Mouse (Mus musculus) liver, postnatal 0 days (tissue): ENCODE results near the gene Hoxc11. TPM values are rescaled to one million over a fixed set of nuclear protein-coding genes. Genes with fewer than 3 reads are reported as not detected.

Source experiments
- ATAC-seq: fragments of 200-750 bp; cut with Nextera tagmentation; 2 replicates; pipeline ENCODE4 v1.8.0; 2017; ENCODE audit warnings: mild to moderate bottlenecking, moderate library complexity
- DNase-seq: peaks from one replicate; pipeline ENCODE4 v3.0.0-alpha.2; 2016
- H3K27ac ChIP-seq: fragments of 300-500 bp; sonication (generic); 2 replicates; pipeline ENCODE4 v1.5.1; 2014; ENCODE audit warnings: antibody characterized with exemption, moderate library complexity, mild to moderate bottlenecking, low read depth
- H3K27me3 ChIP-seq: fragments of 300-500 bp; sonication (generic); 2 replicates; pipeline ENCODE4 v1.6.1; 2014; ENCODE audit warnings: low read length, control low read depth, mixed read lengths; ENCODE audit not compliant: insufficient read depth
- H3K36me3 ChIP-seq: fragments of 300-500 bp; sonication (generic); replicated peaks from 2 replicates; pipeline ENCODE4 v1.6.1; 2014; ENCODE audit warnings: mild to moderate bottlenecking, control low read depth, low read length, moderate library complexity, mixed read lengths; ENCODE audit not compliant: insufficient read depth
- H3K4me1 ChIP-seq: fragments of 300-500 bp; sonication (generic); 2 replicates; pipeline ENCODE4 v1.6.1; 2014; ENCODE audit warnings: antibody characterized with exemption, mild to moderate bottlenecking, control low read depth; ENCODE audit not compliant: insufficient read depth
- H3K4me2 ChIP-seq: fragments of 300-500 bp; sonication (generic); 2 replicates; pipeline ENCODE4 v1.6.1; 2014; ENCODE audit warnings: low read depth, mild to moderate bottlenecking, low read length, moderate library complexity, mixed read lengths
- H3K4me3 ChIP-seq: fragments of 300-500 bp; sonication (generic); 2 replicates; pipeline ENCODE4 v1.5.1; 2014; ENCODE audit warnings: low read depth, low read length
- H3K9ac ChIP-seq: fragments of 300-500 bp; sonication (generic); replicated peaks from 2 replicates; pipeline ENCODE4 v1.6.1; 2014; ENCODE audit warnings: mild to moderate bottlenecking, moderate library complexity
- H3K9me3 ChIP-seq: fragments of 300-500 bp; sonication (generic); 2 replicates; pipeline ENCODE4 v1.6.1; 2016; ENCODE audit warnings: mild to moderate bottlenecking, control low read depth, low read length, mixed read lengths
- CTCF ChIP-seq: sonication (generic); IDR thresholded peaks from 2 replicates; pipeline ENCODE4 v1.5.1; 2016; ENCODE audit warnings: antibody characterized with exemption, low read depth
- EP300 ChIP-seq: IDR thresholded peaks from 2 replicates; pipeline ENCODE4 v1.6.1; 2016; ENCODE audit warnings: antibody characterized with exemption, low read depth, mild to moderate bottlenecking
- WGBS: fragments of 180-500 bp; shearing (Covaris S2); extraction: QIAGEN DNeasy Blood & Tissue Kit; methylation state at CpG from one replicate; pipeline ENCODE4 v1.1.7; 2014; ENCODE audit not compliant: insufficient replicate concordance; 5-methylcytosine and 5-hydroxymethylcytosine counted together
- polyA plus RNA-seq: library from polyadenylated mRNA; unstranded; fragments of >200 nt; fragmentation: Nextera tagmentation; extraction: Ambion mirVana; gene quantifications from 2 replicates; pipeline ENCODE4 v1.2.1, GENCODE M21; 2015

Gene Hoxc11
- polyA plus RNA-seq, 1 experiment from 2014 or later: not detected

DNA sequence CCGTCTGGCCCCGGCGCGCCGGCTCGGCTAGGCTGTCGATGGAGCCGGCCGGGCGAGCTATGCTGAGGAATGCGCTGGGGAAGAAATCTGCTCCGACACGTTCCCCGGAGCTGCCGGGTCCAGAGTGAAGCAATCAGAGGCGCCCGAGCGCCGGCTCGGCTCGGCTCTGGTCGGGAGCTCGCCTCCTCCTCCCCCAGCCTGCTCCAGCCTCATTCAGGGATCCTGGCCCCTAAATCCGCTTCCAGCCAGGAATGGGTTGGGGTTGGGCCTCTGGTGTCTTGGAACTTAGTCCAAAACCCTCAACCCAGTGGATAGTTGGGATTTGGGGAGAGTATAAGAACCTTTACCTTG is 32.2 kb upstream of the Hoxc11 start:
- no peak for DNase-seq
- Histone ChIP-seq H3K9me3 (no peaks in the 10 kb centered on the region), H3K36me3 (no peaks in the 10 kb centered on the region), H3K4me1 (no peaks in the 10 kb centered on the region), H3K27ac (no peak overlapping the region), H3K4me2 (no peak overlapping the region), H3K27me3 (peaks cover 87% of the 10 kb centered on the region), H3K9ac (no peak overlapping the region), H3K4me3 (no peak overlapping the region)
- 1% methylated on average over 24 of the region's 24 CpGs for WGBS
- no peak for ATAC-seq
- TF ChIP-seq CTCF (no peak), EP300 (no peak)

DNA sequence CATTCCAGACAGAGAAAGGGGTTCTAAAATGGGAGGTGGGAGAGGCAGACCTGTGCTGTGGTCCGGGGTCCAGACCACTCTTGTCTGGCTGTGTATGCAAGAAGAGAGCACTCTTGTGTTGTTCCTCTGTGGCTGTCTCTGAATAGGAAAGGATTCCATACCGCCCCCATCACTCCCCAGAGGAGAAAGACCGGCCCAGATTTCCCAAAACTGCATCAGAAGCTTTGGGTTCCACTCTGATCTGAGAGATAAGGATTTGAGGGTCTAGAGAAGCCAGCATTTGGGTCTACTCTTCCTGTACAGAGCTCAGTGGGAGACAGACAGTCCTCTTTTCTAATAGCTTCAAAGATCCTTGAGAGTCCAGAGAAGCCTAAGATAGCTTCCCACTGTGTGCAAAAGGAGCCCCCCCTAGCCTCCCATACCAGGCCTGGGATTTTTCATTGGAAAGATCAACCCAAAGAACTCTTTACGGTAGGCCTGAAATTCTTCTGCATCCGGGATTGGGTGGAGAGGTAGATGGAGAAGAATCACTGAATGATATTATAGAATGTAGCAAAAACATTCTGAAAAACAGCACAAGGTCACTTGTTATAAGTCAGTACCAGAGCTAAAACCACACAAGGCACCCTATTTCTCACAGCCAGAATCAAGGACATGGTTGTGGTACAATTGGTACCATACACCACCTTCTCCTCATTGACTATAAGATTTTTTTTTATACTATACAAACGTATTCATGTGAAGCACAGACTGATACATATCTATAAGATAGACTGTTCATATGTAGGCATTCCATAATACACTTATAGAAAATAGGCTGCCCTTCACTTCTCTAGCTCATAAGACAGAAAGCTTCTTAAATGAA is 31.4 kb upstream of the Hoxc11 start:
- H3K9ac ChIP-seq: no peak overlapping the region
- DNase-seq: no peak
- no peak overlapping the region for H3K4me2 ChIP-seq
- WGBS: 12% methylated on average over 6 of the region's 6 CpGs
- H3K27ac ChIP-seq: no peak overlapping the region
- no peaks in the 10 kb centered on the region for H3K9me3 ChIP-seq
- H3K27me3 ChIP-seq: peaks cover 87% of the 10 kb centered on the region
- no peak overlapping the region for H3K4me3 ChIP-seq
- no peaks in the 10 kb centered on the region for H3K4me1 ChIP-seq
- no peak for ATAC-seq
- TF ChIP-seq CTCF (no peak), EP300 (no peak)
- H3K36me3 ChIP-seq: no peaks in the 10 kb centered on the region

DNA sequence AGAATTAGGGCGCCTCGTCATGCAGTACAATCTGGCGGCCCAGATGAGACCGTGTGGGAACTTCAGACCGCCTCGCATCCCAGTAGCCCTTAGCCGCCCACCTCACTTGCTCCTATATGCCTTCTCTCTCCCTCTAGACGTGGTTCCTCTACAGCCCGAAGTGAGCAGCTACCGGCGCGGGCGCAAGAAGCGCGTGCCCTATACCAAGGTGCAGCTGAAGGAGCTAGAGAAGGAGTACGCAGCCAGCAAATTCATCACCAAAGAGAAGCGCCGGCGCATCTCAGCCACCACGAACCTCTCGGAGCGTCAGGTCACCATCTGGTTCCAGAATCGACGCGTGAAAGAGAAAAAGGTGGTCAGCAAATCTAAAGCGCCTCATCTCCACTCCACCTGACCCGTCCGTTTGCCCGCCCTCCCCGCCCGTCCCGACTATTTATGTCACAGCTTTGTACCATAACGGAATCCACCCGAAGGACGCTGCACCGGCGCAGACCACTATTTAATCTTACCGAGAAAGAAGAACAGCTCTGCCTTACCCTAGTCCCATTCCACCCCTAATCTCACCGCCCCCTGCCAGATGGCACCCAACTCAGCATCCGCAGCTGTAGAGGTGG is 27.1 kb upstream of the Hoxc11 start:
- Histone ChIP-seq H3K27ac (no peak overlapping the region), H3K4me1 (no peaks in the 10 kb centered on the region), H3K9ac (no peak overlapping the region), H3K4me2 (no peak overlapping the region), H3K27me3 (peaks cover 86% of the 10 kb centered on the region), H3K4me3 (no peak overlapping the region), H3K9me3 (no peaks in the 10 kb centered on the region), H3K36me3 (no peaks in the 10 kb centered on the region)
- TF ChIP-seq EP300: no peak
- WGBS: 3% methylated on average over 40 of the region's 40 CpGs
- ATAC-seq (no peak), DNase-seq (no peak)

DNA sequence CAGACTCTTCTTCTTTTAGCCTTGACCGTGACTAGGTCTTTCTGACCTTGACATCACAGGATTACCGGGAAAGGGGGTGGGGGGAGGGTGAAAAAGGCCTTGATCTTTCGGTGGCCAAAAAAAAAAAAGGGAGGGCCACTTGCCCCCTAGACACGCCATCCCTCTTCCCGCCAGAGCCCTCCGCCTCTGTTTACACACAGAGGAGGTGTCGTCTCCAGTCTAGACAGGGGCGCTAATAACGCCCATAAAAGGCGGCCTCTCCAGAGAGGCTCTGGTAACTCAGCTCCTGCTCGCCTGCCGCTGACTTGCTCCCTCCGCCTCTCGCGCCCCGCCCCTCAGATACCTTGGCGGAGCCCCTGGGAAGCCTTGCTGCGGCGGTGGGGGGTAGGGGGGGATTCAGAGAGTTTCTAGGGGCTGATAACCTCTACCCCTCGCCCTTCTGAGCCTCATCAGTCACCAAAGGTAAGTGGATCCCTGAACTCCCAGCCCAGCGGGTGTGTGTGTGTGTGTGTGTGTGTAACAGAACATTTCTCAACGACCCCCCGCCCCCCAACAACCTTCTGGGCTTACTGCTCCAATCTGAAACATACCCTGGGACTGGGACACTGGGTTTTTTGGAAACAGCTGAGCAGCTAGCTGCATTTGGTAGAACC is 22.4 kb upstream of the Hoxc11 start:
- TF ChIP-seq CTCF (no peak), EP300 (no peak)
- no peak for ATAC-seq
- Histone ChIP-seq H3K27me3 (peaks cover 98% of the 10 kb centered on the region), H3K27ac (no peak overlapping the region), H3K36me3 (no peaks in the 10 kb centered on the region), H3K4me3 (no peak overlapping the region), H3K4me2 (no peak overlapping the region), H3K9ac (no peak overlapping the region), H3K4me1 (no peaks in the 10 kb centered on the region), H3K9me3 (no peaks in the 10 kb centered on the region)
- no peak for DNase-seq
- WGBS: 6% methylated on average over 23 of the region's 23 CpGs

DNA sequence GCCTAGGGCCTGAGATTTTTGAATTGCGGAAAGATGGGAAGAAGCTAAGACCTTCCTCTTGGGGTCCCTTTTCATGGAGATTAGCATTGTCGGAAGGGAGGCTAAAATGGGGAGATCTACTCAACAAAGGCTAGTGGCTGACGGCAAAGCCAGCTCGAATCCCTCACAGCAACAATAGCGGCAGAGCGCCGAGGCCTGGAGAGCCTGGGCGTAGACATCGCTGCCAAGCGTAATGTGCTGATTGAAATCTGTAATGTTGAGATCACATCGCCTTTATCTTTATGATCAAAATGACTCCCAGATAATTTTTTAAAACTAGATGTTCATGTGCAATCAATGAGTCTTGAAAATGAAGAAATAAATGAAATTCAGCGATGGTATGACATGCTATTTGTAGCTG is 19.8 kb upstream of the Hoxc11 start:
- WGBS: 4% methylated on average over 12 of the region's 12 CpGs
- Histone ChIP-seq H3K9me3 (no peaks in the 10 kb centered on the region), H3K27me3 (peaks cover 99% of the 10 kb centered on the region), H3K4me2 (no peak overlapping the region), H3K4me3 (no peak overlapping the region), H3K9ac (no peak overlapping the region), H3K4me1 (no peaks in the 10 kb centered on the region), H3K27ac (no peak overlapping the region), H3K36me3 (no peaks in the 10 kb centered on the region)
- ATAC-seq (no peak), DNase-seq (no peak)
- no peak for TF ChIP-seq CTCF
- TF ChIP-seq EP300: no peak

DNA sequence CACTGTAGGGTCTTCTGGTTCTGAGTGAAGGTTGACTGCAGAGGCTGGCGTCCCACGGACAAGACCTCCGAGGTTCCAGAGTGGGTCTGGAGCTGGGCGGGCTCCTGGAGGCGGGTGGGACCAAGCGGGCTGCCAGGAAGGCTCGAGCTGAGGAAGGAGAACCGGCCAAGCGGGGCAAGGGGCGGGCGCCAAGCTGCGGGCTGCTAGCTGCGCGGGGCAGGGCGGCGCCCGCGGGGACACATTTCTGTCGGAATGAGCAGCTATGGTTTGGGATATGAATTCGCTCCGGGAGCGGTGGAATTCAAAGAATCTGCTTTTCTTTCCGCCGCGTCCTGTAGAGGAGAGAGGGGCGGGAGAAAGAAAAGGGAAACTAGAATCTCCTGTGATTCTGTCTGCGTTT is 19.3 kb upstream of the Hoxc11 start:
- 3% methylated on average over 26 of the region's 27 CpGs for WGBS
- peaks cover 100% of the 10 kb centered on the region for H3K27me3 ChIP-seq
- no peak overlapping the region for H3K4me3 ChIP-seq
- DNase-seq (no peak), ATAC-seq (no peak)
- H3K27ac ChIP-seq: no peak overlapping the region
- no peaks in the 10 kb centered on the region for H3K36me3 ChIP-seq
- no peak overlapping the region for H3K4me2 ChIP-seq
- H3K4me1 ChIP-seq: no peaks in the 10 kb centered on the region
- TF ChIP-seq CTCF: no peak
- TF ChIP-seq EP300: no peak
- no peaks in the 10 kb centered on the region for H3K9me3 ChIP-seq
- H3K9ac ChIP-seq: no peak overlapping the region
